Mouse (Mus musculus) hindbrain, embryonic 11.5 days (tissue): ENCODE data around the gene Mfrp. TPM values are rescaled to one million over a fixed set of nuclear protein-coding genes. Genes with fewer than 3 reads are reported as not detected.

Source experiments
- ATAC-seq: fragments of 200-750 bp; cut with Nextera tagmentation; 2 replicates; pipeline ENCODE4 v1.8.0; 2017; ENCODE audit warnings: mild to moderate bottlenecking, moderate TSS enrichment, moderate library complexity; ENCODE audit not compliant: low FRiP score
- DNase-seq: peaks from one replicate; pipeline ENCODE4 v3.0.0-alpha.2; 2015; ENCODE audit warnings: low spot score
- H3K27ac ChIP-seq: fragments of 300-500 bp; sonication (generic); 2 replicates; pipeline ENCODE4 v1.5.1; 2014; ENCODE audit warnings: mild to moderate bottlenecking, low read depth, low read length
- H3K27me3 ChIP-seq: fragments of 300-500 bp; sonication (generic); 2 replicates; pipeline ENCODE4 v1.6.1; 2014; ENCODE audit warnings: mild to moderate bottlenecking, low read length, moderate library complexity, mixed read lengths; ENCODE audit not compliant: control insufficient read depth, insufficient read depth
- H3K36me3 ChIP-seq: fragments of 300-500 bp; sonication (generic); 2 replicates; pipeline ENCODE4 v1.6.1; 2014; ENCODE audit warnings: mild to moderate bottlenecking, low read length, moderate library complexity, mixed read lengths; ENCODE audit not compliant: control insufficient read depth, insufficient read depth
- H3K4me1 ChIP-seq: fragments of 300-500 bp; sonication (generic); replicated peaks from 2 replicates; pipeline ENCODE4 v1.6.1; 2014; ENCODE audit warnings: low read length, mixed read lengths; ENCODE audit not compliant: control insufficient read depth, insufficient read depth
- H3K4me2 ChIP-seq: fragments of 300-500 bp; sonication (generic); replicated peaks from 2 replicates; pipeline ENCODE4 v1.6.1; 2014; ENCODE audit warnings: mild to moderate bottlenecking, low read depth, low read length
- H3K4me3 ChIP-seq: fragments of 300-500 bp; sonication (generic); 2 replicates; pipeline ENCODE4 v1.5.1; 2014; ENCODE audit warnings: low read depth, low read length
- H3K9ac ChIP-seq: fragments of 300-500 bp; sonication (generic); 2 replicates; pipeline ENCODE4 v1.6.1; 2014; ENCODE audit warnings: low read depth, low read length
- H3K9me3 ChIP-seq: fragments of 300-500 bp; sonication (generic); 2 replicates; pipeline ENCODE4 v1.6.1; 2016; ENCODE audit warnings: low read length; ENCODE audit not compliant: control insufficient read depth
- WGBS: fragments of 180-500 bp; shearing (Covaris S2); extraction: QIAGEN DNeasy Blood & Tissue Kit; methylation state at CpG from one replicate; pipeline ENCODE4 v1.1.7; 2014; 5-methylcytosine and 5-hydroxymethylcytosine counted together
- polyA plus RNA-seq: library from polyadenylated mRNA; unstranded; fragments of >200 nt; fragmentation: Nextera tagmentation; extraction: Ambion mirVana; gene quantifications from 2 replicates; pipeline ENCODE4 v1.2.1, GENCODE M21; 2014

Mfrp gene
- 0.10 and 0.23 TPM in 2 replicates for polyA plus RNA-seq

- H3K27me3 ChIP-seq, result no peaks in the 10 kb centered on the region
- 66% methylated on average over 9 of the region's 9 CpGs for WGBS
- no peak within 1 kb of the TSS for H3K9ac ChIP-seq
- H3K4me2 ChIP-seq, result no peak within 1 kb of the TSS
- H3K4me1 ChIP-seq, result 0 out of 2 replicates have a peak, but pooled peaks cover 2% of the 10 kb centered on the region
- DNase-seq (no peak), ATAC-seq (no peak)
- no peaks in the 10 kb centered on the region for H3K36me3 ChIP-seq
- no peaks in the 10 kb centered on the region for H3K9me3 ChIP-seq
- no peak within 1 kb of the TSS for H3K27ac ChIP-seq
- H3K4me3 ChIP-seq, result no peak within 1 kb of the TSS
Observed at GRCm38 (mm10) chr9:44101490-44101889, at the start of gene Mfrp. Mfrp (plus strand) TSS chr9:44101729.

GRCm38 (mm10) chr9:44052855-44053254, 48.7 kb upstream of the Mfrp start:
- Histone ChIP-seq H3K36me3 (no peaks in the 10 kb centered on the region), H3K27me3 (no peaks in the 10 kb centered on the region), H3K27ac (no peak overlapping the region), H3K4me3 (no peak overlapping the region), H3K9me3 (no peaks in the 10 kb centered on the region), H3K4me1 (no peaks in the 10 kb centered on the region), H3K4me2 (no peak overlapping the region), H3K9ac (no peak overlapping the region)
- 63% methylated on average over 3 of the region's 3 CpGs for WGBS
- ATAC-seq (no peak), DNase-seq (no peak)

- no peak for DNase-seq
- no peak for ATAC-seq
- no peak overlapping the region for H3K9ac ChIP-seq
- 69% methylated on average over 1 of the region's 1 CpGs for WGBS
- H3K27ac ChIP-seq, result no peak overlapping the region
- H3K4me1 ChIP-seq, result no peaks in the 10 kb centered on the region
- no peak overlapping the region for H3K4me3 ChIP-seq
- H3K9me3 ChIP-seq, result no peaks in the 10 kb centered on the region
- H3K27me3 ChIP-seq, result no peaks in the 10 kb centered on the region
- H3K4me2 ChIP-seq, result no peak overlapping the region
- no peaks in the 10 kb centered on the region for H3K36me3 ChIP-seq
Observed at GRCm38 (mm10) chr9:44053936-44054335, 47.6 kb upstream of the Mfrp start.

GRCm38 (mm10) chr9:44058606-44059005, 42.9 kb upstream of the Mfrp start:
- DNase-seq (no peak), ATAC-seq (no peak)
- Histone ChIP-seq H3K27me3 (no peaks in the 10 kb centered on the region), H3K36me3 (no peaks in the 10 kb centered on the region), H3K4me2 (no peak overlapping the region), H3K9me3 (no peaks in the 10 kb centered on the region), H3K4me3 (no peak overlapping the region), H3K4me1 (no peaks in the 10 kb centered on the region), H3K27ac (no peak overlapping the region), H3K9ac (no peak overlapping the region)
- 84% methylated on average over 6 of the region's 6 CpGs for WGBS

GRCm38 (mm10) chr9:44065177-44065576, 36.4 kb upstream of the Mfrp start:
- no peaks in the 10 kb centered on the region for H3K36me3 ChIP-seq
- H3K9ac ChIP-seq, result no peak overlapping the region
- ATAC-seq (no peak), DNase-seq (no peak)
- no peaks in the 10 kb centered on the region for H3K4me1 ChIP-seq
- H3K4me2 ChIP-seq, result no peak overlapping the region
- H3K4me3 ChIP-seq, result no peak overlapping the region
- 43% methylated on average over 1 of the region's 1 CpGs for WGBS
- no peaks in the 10 kb centered on the region for H3K27me3 ChIP-seq
- no peaks in the 10 kb centered on the region for H3K9me3 ChIP-seq
- H3K27ac ChIP-seq, result no peak overlapping the region

- peaks cover 12% of the 10 kb centered on the region for H3K4me1 ChIP-seq
- H3K36me3 ChIP-seq, result no peaks in the 10 kb centered on the region
- peak; percentile 97 for ATAC-seq
- peak; percentile 99 for DNase-seq
- no peak within 1 kb of the TSS for H3K27ac ChIP-seq
- peak within 1 kb of the TSS; percentile 5; the same call in 1 of the 2 replicates for H3K9ac ChIP-seq
- 0% methylated on average over 36 of the region's 38 CpGs for WGBS
- H3K27me3 ChIP-seq, result no peaks in the 10 kb centered on the region
- peak within 1 kb of the TSS; percentile 42 for H3K4me2 ChIP-seq
- H3K4me3 ChIP-seq, result peak within 1 kb of the TSS; percentile 30
- no peaks in the 10 kb centered on the region for H3K9me3 ChIP-seq
Observed at GRCm38 (mm10) chr9:44066785-44067225, 34.7 kb upstream of the Mfrp start, which contains the start of gene Usp2. Usp2 (plus strand) TSS chr9:44067021.

- Histone ChIP-seq H3K4me2 (peak overlapping the region; percentile 42), H3K4me3 (peak overlapping the region; percentile 30), H3K4me1 (peaks cover 17% of the 10 kb centered on the region), H3K27ac (no peak overlapping the region), H3K36me3 (no peaks in the 10 kb centered on the region), H3K9me3 (no peaks in the 10 kb centered on the region), H3K27me3 (no peaks in the 10 kb centered on the region), H3K9ac (peak overlapping the region; percentile 5; the same call in 1 of the 2 replicates)
- DNase-seq (peak; percentile 23), ATAC-seq (no peak; the same call in 1 of the 2 replicates)
- WGBS, result 8% methylated on average over 15 of the region's 15 CpGs
Observed at GRCm38 (mm10) chr9:44067241-44067959, 34.1 kb upstream of the Mfrp start.

GRCm38 (mm10) chr9:44067960-44068330, 33.6 kb upstream of the Mfrp start:
- WGBS, result 85% methylated on average over 6 of the region's 6 CpGs
- H3K9ac ChIP-seq, result no peak overlapping the region
- no peak for ATAC-seq
- DNase-seq, result no peak
- H3K36me3 ChIP-seq, result no peaks in the 10 kb centered on the region
- H3K4me2 ChIP-seq, result no peak overlapping the region
- no peaks in the 10 kb centered on the region for H3K27me3 ChIP-seq
- peaks cover 18% of the 10 kb centered on the region for H3K4me1 ChIP-seq
- H3K27ac ChIP-seq, result no peak overlapping the region
- H3K9me3 ChIP-seq, result no peaks in the 10 kb centered on the region
- H3K4me3 ChIP-seq, result no peak overlapping the region

GRCm38 (mm10) chr9:44069252-44069651, 32.3 kb upstream of the Mfrp start:
- no peaks in the 10 kb centered on the region for H3K9me3 ChIP-seq
- no peak overlapping the region for H3K9ac ChIP-seq
- H3K4me3 ChIP-seq, result no peak overlapping the region
- no peak overlapping the region for H3K27ac ChIP-seq
- WGBS, result 34% methylated on average over 7 of the region's 7 CpGs
- no peaks in the 10 kb centered on the region for H3K27me3 ChIP-seq
- H3K36me3 ChIP-seq, result no peaks in the 10 kb centered on the region
- 0 out of 2 replicates have a peak overlapping the region, but pooled peaks have one; percentile 7 for H3K4me2 ChIP-seq
- peaks cover 21% of the 10 kb centered on the region for H3K4me1 ChIP-seq
- ATAC-seq, result no peak
- DNase-seq, result no peak
